Mouse (Mus musculus): ENCODE measurements around the gene Gdf3.

The Gdf3 gene

GRCm38 (mm10) chr6:122565070-122565784 lies 44.7 kb downstream of the Gdf3 start:
- DNase-seq (ENCODE audit: low read depth, low spot score), result no peak

- peak; percentile 65 for DNase-seq (ENCODE audit: low read depth, low spot score)
Observed at GRCm38 (mm10) chr6:122562463-122562862, 47.4 kb downstream of the Gdf3 start.

- DNase-seq (ENCODE audit: low read depth, low spot score), result no peak
Observed at GRCm38 (mm10) chr6:122561005-122561404, 48.9 kb downstream of the Gdf3 start.

GRCm38 (mm10) chr6:122560427-122560826 lies 49.5 kb downstream of the Gdf3 start:
- DNase-seq (ENCODE audit: low read depth, low spot score), result peak; percentile 84

- DNase-seq (ENCODE audit: low read depth, low spot score), result peak; percentile 79
Observed at GRCm38 (mm10) chr6:122556959-122557561, 52.8 kb downstream of the Gdf3 start.
